Mouse (Mus musculus) spleen, adult 2 months (tissue): ENCODE measurements around the gene Zc3h12c.

Experiments used
- CTCF ChIP-seq: fragments of 200-500 bp; IDR thresholded peaks from 2 replicates; pipeline ENCODE4 v1.5.1; 2011; ENCODE audit warnings: mild to moderate bottlenecking, inconsistent platforms; ENCODE audit not compliant: insufficient read depth, insufficient read length, insufficient replicate concordance; ENCODE audit errors: extremely low read depth
- POLR2A ChIP-seq: fragments of 200-500 bp; IDR thresholded peaks from 2 replicates; pipeline ENCODE4 v1.6.1; 2011; ENCODE audit warnings: low read depth, low read length, inconsistent platforms

DNA sequence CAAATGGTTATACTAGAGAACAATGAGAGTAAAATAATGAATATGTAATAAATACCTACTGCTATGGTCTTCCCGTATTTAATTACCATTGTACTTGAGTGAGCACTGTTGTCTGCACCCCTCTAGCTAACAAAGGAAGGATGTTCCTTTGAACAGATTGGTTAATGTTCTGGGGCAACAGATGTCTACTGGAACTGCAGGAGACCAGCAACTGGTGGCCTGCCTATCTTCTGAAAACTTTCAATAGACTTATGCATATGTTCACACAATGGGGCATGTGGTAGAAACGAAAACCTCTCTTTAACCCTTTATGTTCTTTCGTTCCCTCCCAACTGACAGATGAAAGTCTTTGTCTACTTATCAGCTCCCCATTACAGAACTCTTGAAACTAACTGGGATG, 20.1 kb downstream of the Zc3h12c start:
- TF ChIP-seq CTCF: no peak
- no peak for TF ChIP-seq POLR2A
